Mouse (Mus musculus) c-Kit-positive CD71-positive TER-119-positive erythroid progenitor cells, embryonic 14.5 days (primary cell): ENCODE results near the gene Plaur.

Experiments
- DNase-seq: peaks from one replicate; pipeline ENCODE4 v3.0.0-alpha.2; 2013; ENCODE audit warnings: low spot score

Gene Plaur

DNA sequence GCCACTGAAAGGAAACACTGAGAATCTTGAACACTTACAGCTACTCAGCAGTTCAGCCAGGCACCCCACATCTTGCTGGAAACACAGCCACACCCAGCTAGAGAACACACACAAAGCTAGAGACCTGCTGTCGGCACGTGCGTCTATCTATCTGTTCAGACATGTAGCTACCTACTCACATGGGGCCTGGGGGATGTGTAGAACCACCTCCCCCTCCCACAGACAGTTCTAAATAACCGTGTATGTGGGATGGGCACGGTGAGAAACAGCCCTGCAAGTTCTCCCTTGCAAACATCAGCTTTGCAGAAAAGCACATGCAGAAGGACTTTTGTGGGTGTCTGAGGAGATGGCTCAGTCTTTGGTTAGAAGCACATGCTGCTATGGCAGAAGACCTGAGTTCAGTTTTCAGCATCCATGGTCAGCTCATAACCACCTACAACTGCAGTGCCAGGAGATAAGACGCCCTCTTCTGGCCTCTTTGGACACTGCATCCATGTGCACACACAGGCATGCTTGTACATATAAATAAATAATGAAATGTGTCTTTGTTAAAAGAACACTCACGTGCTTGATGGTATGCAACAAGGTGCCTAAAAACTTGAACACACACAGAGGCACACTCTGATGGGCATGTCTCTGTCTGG, 15.5 kb upstream of the Plaur start:
- DNase-seq, result no peak

DNA sequence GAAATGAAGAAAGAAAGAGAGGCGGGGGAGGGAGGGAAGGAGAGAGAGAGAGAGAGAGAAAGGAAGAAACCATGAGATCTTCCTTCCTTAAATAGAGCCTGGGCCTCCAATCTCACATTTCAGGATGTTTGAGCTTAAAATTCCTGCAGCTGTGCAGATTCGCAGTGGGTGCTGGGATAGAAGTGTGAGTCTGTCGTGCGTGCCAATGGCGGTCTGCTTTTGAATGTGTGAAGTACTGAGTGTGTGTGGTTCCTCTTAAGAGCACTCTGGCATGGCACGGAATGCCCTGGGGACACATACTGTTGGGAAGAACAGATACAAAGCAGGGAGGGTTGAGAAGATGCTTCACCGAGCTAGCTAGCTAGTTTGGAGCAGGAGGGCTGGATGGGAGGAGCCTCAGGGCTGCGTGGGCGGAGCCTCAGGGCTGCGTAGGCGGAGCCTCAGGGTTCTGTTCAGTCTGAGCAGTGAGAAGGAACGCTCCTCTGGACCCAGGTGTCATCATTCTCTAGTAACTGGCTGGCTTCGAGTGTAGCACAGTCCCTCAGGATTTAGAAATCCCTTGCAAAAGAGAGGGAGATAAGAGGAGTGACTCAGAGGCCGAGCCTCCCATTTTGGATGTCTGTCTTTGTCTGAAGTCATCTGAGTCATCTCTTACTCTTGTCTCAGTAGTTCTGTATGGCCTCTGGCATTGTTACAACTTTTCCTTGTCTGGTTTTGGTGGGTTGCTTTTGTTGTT, 13.3 kb upstream of the Plaur start:
- DNase-seq, result peak; percentile 31

DNA sequence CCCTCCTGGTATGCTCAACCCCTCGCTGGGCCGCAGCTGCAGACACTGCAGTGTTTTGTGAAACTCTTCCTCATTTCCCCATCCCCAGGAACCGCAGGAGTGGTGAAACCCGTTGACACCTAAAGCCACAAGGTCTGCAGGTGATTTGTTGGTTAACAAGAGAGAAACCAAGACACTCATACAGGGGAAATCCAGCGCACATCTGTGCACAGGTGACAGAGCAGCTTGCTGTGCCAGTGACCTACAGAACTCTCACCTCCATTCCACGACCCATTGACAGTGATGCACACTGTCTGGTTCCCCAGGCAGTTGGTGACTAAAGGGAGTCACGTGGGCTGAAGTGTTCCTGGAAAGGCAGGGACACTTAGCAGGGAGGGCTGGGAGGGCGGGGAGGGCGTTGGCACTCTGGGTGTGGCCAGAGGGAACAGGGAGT, 11.7 kb upstream of the Plaur start:
- peak; percentile 59 for DNase-seq

DNA sequence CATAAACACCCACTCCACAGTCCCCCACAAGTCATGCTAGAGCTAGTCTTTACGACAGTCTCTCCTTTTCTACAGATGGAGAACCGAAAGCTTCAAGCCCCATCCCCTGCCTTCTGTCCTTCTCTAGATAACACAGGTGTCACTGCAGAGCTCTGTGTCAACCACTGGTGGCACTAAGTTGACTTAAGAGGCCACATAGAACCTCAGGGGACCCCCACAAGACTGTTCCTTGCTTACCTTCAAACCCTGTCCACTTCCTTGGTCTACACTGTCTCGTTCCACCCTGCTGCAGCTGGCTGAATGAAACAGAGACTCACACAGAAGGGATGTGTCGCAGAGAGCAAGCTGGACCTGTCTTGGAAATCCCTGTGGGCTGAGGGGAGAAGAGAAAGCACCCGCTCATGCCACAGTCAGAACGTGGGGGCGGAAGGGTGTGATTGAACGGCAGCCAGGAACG, 10.4 kb upstream of the Plaur start, which contains the start of gene Irgc1:
Gene Irgc1, minus strand, starts transcription at position 443 of the 457 bp plus-strand sequence.
- DNase-seq, result no peak

DNA sequence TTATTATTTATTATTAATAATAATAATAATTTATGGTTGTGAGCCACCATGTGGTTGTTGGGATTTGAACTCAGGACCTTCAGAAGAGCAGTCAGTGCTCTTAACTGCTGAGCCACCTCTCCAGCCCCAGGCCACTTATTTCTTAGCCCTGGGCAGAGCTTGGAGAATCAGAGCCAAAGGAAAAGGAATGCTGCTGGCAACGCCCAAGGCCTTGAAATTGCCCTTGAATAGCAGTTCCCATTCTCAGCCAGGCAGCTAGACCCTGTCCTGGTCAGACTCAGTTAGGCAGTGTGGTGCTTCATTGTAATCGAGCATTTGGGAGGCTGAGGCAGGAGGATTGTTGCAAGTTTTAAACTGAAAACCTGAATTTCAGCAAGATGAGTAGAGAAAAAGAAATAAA, 8.1 kb upstream of the Plaur start:
- DNase-seq, result no peak

DNA sequence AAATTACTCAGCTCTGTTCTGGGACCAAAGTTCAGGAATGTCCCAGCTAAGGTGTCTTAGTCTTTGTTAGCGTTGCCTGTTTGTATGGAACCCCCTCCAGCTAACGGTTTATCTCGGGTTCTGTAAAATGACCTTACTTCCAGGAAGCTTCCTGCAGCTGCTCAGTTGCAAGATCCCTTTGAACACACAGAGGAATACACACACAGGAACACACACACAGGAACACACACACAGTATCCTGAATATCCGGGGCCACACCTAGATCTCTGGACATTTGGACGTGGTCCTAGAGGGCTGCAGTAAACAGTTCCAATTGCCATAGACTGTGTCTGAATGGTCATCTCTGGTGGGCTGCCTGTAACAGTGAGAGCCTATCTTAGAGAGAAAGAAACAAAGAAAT, 6.6 kb upstream of the Plaur start:
- no peak for DNase-seq

DNA sequence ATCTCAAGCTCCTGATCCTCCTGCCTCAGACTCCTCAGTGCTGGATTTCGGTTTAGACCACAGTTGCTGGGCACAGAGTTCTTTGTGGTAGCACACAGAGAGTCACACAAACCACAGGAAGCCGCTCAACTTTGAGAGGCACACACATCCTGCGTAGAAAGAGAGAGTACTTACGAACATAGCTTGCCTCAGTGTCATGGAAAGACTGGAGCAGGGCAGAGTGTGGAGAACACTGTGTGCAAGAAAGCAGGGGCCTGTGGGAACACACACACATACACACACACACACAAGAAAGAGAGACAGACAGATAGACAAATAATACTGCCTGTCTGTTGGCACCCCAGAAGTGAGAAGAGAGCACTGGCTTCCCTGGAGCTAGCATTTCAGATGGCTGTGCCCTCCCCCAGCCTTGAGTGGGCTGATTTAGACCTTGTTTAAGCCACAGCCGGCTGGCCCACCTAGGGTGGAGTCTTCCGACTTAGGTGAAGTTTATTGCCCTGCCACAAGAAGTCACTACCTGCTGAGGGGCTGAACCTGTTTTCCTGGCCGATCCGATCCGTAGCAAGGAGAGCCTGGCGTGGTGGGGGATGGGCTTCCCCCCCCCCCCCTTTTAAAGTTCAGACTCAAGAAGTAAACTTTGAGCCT, 4.4 kb upstream of the Plaur start:
- DNase-seq, result no peak

DNA sequence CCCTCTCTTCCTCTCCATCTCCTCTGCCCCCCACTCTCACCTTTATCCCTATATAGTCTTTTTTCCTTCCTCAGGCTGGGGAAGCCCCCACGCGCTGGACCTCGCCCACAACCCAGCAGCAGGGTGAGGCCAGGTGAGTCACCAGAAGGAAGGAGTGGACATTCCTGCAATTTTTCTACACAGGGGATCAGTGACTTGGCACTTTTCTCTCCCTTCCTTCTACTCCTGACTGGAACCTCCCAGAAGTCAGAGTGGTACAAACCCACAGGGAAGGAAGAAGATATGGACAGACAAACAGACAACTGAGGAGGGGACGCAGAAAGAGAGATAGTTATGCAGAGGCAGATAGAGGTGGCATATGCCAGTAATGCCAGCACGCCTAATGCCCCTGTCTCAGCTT, 2.8 kb upstream of the Plaur start:
- DNase-seq, result no peak

DNA sequence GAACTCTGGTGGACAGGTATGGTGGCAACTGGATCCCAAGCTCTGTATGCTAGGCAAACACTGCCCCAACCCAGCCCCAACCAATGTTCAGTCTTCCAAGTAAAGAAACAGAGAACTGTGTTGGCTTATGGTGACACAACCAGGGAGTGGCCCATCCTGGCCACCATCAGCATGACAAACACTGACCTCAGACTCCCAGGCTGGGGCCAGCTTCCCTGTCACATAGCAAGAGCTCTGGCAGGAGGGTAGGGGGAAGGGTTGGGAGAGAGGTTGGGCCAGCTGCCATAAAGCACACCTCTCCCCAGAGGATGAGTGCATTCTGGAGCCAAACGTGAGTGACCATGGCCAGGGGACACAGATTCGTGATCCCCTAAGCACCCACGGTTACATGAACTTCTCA, 2.4 kb upstream of the Plaur start:
- no peak for DNase-seq

DNA sequence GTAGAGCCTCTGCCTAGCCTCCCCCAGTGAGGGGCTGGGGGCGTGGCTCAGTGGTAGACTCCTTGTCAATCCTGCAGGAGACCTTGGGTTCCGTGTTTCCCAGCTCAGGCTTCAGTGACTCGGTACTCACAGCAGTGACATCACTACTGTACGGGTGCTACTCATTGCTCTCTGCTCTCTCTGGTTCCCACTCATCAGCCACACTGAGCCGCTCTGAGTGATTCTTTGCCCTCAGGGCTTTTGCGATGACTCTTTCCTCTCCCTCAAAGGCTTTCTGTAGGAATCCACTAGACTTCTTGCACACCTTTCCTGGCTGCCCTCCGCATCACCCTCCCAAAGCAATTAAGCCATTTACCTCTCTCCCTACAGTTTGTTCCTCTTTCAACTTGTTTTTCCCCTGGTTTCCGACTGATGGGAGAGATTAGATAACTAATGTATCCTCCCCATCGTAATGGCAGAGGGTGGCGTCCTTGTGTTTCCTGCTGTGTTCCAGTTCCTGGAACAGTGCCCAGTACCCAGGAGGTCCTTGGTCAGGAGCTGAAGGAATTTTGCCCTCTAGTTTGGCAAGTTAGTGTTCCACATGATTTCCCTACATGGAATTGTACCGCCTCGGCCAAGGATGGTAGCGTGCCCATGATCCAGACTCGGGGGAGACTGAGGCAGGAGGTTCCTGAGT, 770 bp upstream of the Plaur start:
- no peak for DNase-seq

DNA sequence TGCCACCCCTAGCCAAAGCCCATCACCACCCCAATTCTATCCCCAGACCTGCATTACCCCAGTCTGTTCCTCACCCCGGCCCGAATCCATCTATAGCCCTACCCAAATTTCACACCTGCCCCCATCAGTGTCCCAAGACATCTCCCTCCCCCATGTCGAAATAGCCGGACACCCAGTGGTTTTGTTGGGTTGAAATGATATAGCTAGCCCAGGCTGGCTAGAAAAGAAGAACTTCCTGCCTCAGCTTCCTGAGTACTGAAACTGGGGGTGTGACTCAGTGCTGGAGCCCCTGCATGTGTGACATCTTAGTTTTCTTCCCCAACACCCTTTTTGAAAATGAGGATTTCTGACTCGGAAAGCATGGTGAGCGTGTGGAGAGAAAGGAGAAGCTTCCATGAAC, 4.6 kb downstream of the Plaur start:
- DNase-seq, result no peak

DNA sequence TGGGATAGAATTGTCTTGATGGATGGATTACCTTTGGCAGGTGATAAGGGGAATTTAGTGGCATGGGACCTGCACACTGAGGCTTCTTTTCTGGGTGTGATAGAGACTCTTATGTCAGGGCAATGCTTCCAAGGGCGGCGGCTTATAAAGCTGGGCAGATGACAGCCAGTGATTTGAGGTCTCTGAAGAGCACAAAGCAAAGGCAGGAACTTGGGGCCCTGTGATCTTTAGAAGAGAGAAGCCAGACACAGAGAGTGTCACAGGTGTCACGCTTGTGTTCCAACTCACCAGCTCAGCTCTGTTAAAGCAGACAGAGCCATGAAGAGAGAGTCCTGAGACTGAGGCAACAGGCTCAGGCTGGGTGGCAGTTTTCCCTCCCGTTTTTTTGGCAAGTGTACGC, 5.6 kb downstream of the Plaur start:
- no peak for DNase-seq

DNA sequence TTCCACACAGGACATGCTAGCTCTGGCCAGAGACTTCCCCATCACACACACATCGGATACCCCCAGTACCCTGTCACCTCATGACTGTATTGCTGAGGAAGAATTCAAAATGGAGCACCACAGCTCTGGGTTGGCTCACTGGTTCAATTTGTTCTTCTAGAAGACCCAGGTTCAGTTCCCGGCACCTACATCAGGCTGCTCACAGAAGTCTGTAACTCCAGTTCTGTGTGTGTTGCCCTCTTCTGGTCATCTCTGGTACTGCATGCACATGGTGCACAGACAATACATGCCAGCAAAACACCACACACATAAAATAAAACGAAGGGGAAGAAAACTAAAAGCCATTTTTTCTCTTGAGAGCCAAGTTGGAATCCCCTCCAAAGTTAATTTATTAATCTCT, 6.8 kb downstream of the Plaur start:
- DNase-seq, result peak; percentile 28

DNA sequence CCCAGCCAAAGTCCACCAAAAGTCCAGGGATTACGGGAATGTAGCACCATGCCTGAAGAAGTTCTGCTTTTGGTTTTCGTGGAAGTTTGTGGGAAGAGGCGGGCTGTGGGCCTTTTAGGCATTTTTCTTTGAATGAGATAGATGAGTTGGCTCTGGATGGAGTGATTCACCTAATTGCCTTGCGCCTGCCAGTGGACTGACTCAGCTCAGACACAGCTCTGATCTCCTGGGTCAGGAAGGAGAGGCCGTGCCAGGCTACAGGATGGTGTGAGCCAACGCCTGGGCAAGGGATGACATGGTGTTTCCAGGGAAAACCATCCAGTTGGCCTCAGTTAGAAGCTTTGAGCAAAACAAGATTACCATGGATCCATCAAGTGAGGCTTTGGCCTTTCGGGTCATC, 8.1 kb downstream of the Plaur start:
- no peak for DNase-seq

DNA sequence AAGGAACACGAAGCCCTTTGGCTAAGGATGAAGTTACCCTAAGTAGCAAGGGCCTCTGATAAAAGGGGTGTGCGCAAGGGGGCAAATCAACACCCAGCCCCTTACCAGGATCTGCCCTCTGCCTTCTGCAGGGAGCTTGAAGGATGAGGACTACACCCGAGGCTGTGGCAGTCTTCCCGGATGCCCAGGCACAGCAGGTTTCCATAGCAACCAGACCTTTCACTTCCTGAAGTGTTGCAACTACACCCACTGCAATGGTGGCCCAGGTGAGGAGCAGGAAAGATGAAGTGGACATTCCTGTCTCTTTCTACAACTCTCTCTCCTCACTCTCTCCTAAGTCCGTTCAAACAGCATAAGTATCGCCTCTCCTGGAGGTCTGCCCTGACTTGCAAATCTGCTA, 10.2 kb downstream of the Plaur start:
- DNase-seq, result no peak

DNA sequence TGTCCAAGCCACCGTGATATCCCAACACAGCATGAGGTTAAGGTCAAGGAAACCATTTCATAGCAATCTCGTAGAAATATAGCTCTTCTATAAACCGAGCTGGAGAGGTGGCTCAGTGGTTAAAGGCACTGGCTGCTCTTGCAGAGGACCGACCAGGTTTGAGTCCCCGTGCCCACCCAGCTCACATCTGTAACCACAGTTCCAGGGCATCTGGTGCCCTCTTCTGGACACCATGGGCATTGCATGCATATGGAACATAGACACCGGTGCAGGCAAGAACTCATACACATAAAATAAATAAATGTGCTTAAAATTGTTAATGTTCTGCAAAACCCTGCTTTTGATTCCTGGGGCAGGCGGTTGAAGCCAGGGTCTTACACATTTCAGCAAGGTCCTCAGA, 10.7 kb downstream of the Plaur start:
- peak; percentile 46 for DNase-seq

DNA sequence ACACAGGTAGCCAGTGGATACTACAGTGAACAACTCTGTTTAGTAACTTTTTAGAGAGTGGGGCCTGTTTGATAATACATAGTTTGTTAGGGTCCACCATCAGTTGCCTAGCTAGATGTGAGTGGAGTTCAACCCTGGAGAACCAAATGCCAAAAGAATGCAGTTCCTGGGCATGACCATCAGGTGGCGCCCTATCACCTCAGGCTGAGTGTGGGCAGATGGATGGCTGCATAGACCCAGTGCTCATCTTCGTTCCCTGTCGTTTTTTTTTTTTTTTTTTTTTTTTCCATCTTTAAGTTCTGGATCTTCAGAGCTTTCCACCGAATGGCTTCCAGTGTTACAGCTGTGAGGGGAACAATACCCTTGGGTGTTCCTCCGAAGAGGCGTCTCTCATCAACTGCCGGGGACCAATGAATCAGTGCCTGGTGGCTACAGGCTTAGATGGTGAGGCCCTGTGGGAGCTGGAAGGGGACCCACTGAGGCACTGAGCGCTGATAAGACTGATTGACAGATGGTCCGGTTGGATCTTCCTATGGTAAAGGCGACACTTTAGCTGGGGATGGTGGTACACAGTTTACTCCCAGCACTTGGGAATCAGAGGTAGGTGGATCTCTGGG, 11.7 kb downstream of the Plaur start:
- peak; percentile 47 for DNase-seq

DNA sequence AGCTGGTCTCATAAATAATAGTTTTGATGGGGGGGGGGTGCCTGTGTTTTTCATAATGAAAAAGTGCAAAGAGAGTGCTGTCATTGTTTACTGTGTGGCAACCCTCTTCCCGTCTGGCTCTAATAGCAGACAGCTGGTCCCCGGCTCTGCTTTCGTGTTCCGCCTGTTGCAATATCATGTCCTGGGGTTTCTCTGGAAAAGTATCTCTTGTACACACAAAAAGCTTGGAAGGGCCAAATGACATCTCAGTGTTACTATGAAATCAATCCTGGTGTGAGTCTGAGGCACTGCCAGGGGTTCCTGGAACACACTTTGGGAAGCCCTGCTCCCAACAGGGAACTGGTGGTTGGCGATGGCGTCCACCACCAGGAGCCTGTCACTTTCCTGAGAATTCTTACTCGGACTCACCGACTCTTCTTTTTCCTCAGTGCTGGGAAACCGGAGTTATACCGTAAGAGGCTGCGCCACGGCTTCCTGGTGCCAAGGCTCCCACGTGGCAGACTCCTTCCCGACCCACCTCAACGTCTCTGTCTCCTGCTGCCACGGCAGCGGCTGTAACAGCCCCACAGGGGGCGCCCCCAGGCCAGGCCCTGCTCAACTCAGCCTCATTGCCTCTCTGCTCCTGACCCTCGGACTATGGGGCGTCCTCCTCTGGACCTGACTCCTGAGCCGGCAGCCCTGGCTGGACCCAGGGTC, 12.7 kb downstream of the Plaur start:
- DNase-seq, result no peak

DNA sequence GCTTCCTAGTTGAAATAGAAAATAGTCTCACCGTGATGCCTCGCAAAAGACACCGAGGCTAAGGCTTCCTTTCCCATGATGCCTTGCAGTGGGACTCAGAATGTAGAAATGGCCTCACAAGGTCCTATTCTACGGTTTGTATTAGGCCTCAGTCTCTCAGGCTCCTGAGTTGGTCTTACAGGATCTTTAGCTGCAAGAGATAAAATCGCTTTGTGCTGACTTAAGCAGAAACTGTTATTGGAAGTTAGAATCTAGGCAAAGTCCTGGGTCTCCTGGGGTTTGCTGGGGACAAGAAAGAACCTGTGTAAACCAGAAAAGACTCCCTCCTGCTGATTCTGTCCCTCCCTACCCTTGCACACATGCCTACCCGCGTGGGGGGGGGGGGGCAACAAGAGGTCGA, 14.1 kb downstream of the Plaur start:
- no peak for DNase-seq

DNA sequence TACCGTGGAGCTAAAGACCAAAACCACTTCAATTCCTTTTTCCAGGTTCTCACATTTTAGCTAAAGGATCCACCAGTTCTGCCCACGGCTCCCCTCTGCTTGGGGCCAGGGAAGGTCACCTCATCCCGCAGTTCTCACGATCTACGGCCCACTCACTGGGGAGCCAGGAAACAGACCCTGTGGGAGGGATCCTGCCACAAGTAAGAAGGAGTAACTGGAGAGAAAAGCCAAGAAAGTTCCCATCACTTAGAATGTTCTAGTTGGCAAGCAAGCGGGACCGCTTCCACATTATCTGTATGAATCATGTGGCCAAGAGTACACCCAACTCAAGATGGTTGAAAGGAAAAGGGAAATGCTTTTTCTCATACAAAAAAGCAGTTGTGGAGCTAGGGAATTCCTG, 14.6 kb downstream of the Plaur start:
- no peak for DNase-seq

DNA sequence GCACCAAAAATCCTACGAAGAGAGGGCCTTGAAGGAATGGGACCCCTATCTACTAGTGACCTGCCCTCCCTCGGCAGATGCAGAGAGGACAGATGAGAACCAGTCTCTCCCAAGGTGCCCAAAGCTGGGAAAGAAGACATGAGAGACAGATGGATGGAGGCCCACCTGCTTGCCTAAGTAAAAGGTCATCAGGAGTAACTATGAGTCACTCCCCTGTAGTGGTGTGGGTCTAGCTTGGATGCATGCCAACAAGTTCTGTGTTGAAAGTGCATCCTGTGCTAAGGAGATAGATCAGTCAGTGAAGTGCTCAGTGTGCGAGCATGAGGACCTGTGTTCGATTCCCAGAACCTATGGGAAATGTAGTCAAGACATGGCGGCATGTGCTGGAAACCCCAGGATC, 16.6 kb downstream of the Plaur start:
- no peak for DNase-seq

DNA sequence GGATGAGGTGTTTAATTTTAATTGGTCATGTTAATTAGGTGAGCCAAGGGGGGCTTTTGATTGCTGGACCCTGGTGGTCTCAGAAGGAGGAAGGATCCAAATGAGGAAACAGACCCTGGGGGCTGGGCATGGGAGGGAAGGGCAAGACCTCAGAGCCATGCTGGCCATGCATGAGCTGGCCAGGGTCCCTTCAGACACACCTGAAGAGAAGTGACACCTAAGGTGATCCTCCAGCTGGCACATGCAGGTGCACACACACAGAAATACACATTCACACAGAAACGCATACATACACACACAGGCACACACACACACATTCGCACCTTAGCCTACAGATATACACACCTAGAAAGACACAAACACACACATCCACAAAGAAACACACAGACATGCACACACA, 17.4 kb downstream of the Plaur start:
- no peak for DNase-seq
